Mouse (Mus musculus): Measurements from ENCODE around the gene Sema4c. TPM values are rescaled to one million over a fixed set of nuclear protein-coding genes. Genes with fewer than 3 reads are reported as not detected.

Gene Sema4c
- total RNA-seq, 1 experiment from 2014 or later, result 7.8 TPM

DNA sequence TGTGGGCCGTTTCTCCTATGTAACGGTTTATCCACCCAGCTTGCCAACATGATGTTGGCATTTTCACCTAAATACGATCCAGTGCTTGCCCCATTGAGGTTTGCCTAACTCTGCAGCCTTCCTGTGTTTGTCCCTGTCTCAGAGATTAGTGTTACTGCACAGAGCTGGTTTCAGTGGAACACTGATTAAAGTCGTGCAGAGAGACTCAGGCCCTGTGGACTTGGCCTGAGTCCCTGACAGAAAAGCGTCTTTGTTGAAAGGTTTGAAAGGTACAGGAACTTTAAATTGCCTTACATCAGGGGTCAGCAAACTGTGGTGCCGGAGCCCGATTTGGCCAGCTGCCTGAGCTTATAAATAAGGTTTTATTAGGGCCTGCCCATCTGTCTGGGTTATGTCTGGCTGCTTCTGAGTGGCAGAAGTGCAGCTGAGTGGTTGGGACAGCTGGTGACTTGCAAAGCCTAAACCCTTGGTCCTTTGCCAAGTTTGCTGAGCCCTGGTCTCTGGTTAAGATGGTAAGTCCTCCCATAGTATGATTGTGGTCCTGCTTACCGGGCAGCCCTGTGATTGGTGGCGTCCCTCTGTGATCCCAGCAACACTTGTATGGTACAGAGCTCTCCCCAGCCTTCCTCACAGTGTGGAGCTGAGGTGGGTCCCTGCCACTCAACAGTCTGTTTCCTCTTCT lies 34.7 kb downstream of the Sema4c start:
- no peak for ATAC-seq (replicated peaks; ENCODE audit: insufficient number of reproducible peaks, low FRiP score, low TSS enrichment, poor library complexity, severe bottlenecking)

DNA sequence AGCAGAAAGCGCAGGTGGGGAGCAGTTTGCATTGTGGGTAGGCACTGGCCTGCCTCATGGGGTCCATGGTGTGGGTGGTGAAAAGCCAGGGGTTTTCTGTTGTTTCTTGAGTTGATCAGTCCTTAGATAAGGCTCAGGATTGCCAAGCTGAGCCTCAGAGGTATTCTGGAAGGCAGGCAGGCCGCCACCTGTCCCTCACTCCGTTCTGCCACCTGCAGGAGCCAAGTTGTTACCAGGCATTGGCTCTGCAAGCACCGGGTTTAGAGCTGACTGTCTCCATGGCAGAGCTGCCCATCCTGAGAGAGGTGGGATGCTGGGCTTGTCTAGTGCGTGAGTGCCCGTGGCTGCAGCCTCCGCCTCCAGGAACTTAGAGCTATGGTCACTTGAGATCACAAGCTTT lies 35.9 kb downstream of the Sema4c start:
- no peak for ATAC-seq (replicated peaks; ENCODE audit: insufficient number of reproducible peaks, low FRiP score, low TSS enrichment, poor library complexity, severe bottlenecking)

DNA sequence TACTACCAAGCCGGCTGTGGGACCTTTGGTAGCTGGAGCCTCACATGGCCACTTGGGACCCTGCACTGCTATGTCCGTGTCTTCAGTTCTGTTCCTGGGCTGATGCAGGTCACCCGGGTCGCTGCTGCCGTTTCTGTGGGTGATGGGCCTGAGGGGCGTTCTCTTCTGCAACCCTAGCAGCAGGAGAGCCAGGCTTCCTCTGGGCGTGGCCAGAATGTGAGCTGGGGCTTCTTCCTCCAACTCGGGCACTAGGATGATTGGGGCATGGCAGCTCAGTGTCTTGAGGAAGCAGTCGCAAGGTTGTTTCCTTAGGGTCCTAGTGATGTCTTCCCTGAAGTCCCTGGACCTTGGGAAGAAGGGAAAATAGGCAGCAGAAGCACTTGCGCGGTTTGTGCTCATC lies 38.5 kb downstream of the Sema4c start:
- no peak for ATAC-seq (replicated peaks; ENCODE audit: insufficient number of reproducible peaks, low FRiP score, low TSS enrichment, poor library complexity, severe bottlenecking)

DNA sequence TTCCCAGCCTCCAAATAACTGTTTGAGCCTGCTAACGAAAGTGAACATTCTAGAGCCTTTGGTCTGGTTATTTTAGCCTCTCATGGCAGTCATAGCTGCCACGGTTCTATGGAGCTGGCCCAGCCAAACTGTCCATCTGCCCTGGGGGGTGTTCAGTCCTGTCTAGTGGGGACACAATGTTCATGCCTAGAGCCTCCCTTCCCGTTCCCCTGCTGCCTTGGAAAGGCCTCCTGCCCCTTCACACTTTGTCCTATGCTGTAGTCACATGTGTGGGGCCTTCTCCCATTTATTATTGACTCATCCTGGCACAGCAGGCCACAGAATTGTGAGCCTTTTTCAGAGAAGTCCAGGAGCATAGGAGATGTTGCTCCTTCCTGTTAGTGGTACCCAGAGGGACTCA lies 39.9 kb downstream of the Sema4c start:
- no peak for ATAC-seq (replicated peaks; ENCODE audit: insufficient number of reproducible peaks, low FRiP score, low TSS enrichment, poor library complexity, severe bottlenecking)

GRCm38 (mm10) chr1:36513718-36514117 lies 44.4 kb downstream of the Sema4c start:
- ATAC-seq (replicated peaks; ENCODE audit: insufficient number of reproducible peaks, low FRiP score, low TSS enrichment, poor library complexity, severe bottlenecking), result no peak

DNA sequence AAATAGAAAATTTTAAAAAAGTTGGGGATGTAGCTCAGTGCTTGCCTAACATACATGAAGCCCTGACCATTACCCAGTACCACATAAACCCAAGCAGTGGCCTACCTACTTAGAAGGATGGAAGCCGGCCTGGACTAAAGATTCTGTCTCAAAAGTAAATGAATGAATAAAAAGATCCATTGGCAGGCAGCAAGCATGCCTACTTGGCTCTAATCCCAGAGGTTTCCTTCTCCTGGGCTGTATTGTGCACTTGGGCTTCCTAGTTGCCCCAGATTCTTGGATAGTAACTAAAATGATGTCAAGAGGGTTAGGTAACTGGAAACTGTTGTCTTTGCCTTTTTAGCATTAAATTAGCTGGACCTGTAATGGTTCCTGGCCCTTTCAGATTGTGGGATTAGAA lies 44.8 kb downstream of the Sema4c start:
- no peak for ATAC-seq (replicated peaks; ENCODE audit: insufficient number of reproducible peaks, low FRiP score, low TSS enrichment, poor library complexity, severe bottlenecking)

- ATAC-seq (replicated peaks; ENCODE audit: insufficient number of reproducible peaks, low FRiP score, low TSS enrichment, poor library complexity, severe bottlenecking), result no peak
These were observed 45.2 kb downstream of the Sema4c start for GRCm38 (mm10) chr1:36512966-36513280.

GRCm38 (mm10) chr1:36512089-36512965 lies 45.8 kb downstream of the Sema4c start:
- ATAC-seq (replicated peaks; ENCODE audit: insufficient number of reproducible peaks, low FRiP score, low TSS enrichment, poor library complexity, severe bottlenecking), result no peak

GRCm38 (mm10) chr1:36511289-36512021 lies 46.7 kb downstream of the Sema4c start, which contains the start of gene Cnnm3:
Gene Cnnm3 (plus strand): TSS chr1:36511867.
- peak; percentile 90 for ATAC-seq (replicated peaks; ENCODE audit: insufficient number of reproducible peaks, low FRiP score, low TSS enrichment, poor library complexity, severe bottlenecking)

DNA sequence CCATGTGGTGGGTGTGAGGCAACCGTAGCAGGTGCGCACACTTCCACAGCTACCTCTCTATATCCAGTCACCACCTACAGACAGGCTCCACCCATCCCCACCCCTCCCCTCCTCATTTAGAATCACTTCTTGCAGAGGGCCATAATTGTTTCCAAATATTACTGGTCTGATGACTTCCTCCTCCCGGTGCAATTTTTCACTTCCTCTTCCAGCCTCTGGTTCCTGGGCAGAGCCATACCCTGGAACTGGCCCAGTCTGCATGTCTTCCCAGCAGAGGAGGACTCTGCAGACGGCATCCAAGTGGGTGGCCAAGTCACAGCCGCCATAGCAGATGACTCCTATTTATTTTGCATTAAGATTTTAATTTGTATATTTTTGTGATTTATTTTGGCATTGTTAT lies 49.9 kb downstream of the Sema4c start:
- ATAC-seq (replicated peaks; ENCODE audit: insufficient number of reproducible peaks, low FRiP score, low TSS enrichment, poor library complexity, severe bottlenecking), result peak; percentile 56

DNA sequence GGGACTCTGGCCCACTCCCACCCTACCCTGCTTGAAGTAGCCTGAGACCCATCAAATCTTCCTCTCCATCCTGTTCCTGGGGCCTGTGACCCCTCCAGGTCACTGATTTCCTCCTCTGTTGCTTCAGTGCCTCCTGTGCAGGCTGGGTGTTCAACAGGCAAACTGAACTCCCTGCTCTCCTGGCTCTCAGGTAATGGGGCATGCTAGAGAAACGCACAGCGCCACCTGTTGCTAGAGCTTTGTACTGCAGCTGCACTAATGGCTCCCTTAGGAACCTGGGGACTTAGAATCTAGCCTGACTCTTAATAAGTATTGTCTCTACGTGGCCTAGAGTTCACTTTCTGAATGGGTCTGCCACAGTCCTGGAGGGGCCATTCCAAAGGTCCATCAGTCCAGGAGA lies 56.9 kb downstream of the Sema4c start:
- ATAC-seq (replicated peaks; ENCODE audit: insufficient number of reproducible peaks, low FRiP score, low TSS enrichment, poor library complexity, severe bottlenecking), result peak; percentile 59

Other genes with a start within 250 kb of the Sema4c start
- gene Kansl3, start 189.2 kb downstream of the Sema4c start, total RNA-seq (2017), result 48.0 to 68.9 TPM (median 53.4 TPM) in 3 replicates
- gene Fer1l5, start 186.1 kb downstream of the Sema4c start, total RNA-seq (2017), result 0.29 TPM in 1 of 3 replicates, not detected in the others
- gene Lman2l, start 113.1 kb downstream of the Sema4c start, total RNA-seq (2017), result 8.0 to 12.1 TPM (median 10.8 TPM) in 3 replicates
- 16.4 to 17.0 TPM (median 17.0 TPM) in 3 replicates for gene Cnnm4, start 86.7 kb downstream of the Sema4c start, total RNA-seq (2017)
- 3.9 to 11.4 TPM (median 6.2 TPM) in 3 replicates for gene Cnnm3, start 46.5 kb downstream of the Sema4c start, total RNA-seq (2017)
- gene Ankrd23, start 21.5 kb downstream of the Sema4c start, total RNA-seq (2017), result 9.4 to 21.2 TPM (median 19.1 TPM) in 3 replicates
- gene Gm42417, start 18.9 kb downstream of the Sema4c start, total RNA-seq (2017), result not detected in 3 replicates
- 4.9 to 7.9 TPM (median 7.6 TPM) in 3 replicates for gene Ankrd39, start 10.9 kb downstream of the Sema4c start, total RNA-seq (2017)
- not detected in 3 replicates for gene Fam178b, start 124.8 kb upstream of the Sema4c start, total RNA-seq (2017)
- 276 to 385 TPM (median 284 TPM) in 3 replicates for gene Cox5b, start 133.1 kb upstream of the Sema4c start, total RNA-seq (2017)
- gene 4933424G06Rik, start 151.8 kb upstream of the Sema4c start, total RNA-seq (2017), result not detected in 3 replicates
- 43.6 to 76.4 TPM (median 61.1 TPM) in 3 replicates for gene Actr1b, start 156.1 kb upstream of the Sema4c start, total RNA-seq (2017)
- 14.5 to 81.6 TPM (median 14.9 TPM) in 3 replicates for gene Zap70, start 203.4 kb upstream of the Sema4c start, total RNA-seq (2017)